ENCODE assay signal across 10 mouse cellular contexts in the genomic region with DNA sequence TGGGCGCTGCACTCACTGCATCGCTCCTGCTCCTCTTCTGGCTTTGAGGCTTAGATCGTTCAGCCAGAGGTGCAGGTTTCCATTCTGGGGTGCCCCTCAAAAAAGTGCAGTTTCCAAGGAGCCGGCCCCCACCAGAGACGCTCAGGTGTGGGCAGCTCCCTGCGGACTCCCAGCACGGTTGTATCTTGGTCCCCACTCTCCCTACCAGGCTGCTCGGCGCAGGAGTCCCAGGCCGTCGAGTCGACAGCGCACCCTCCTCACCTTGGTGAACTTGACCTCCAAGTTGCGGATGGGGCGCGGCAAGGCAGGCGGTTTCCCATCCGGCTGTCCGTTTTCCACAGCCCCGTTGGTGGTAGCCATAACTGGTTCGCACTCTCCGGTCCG. TPM values are rescaled to one million over a fixed set of nuclear protein-coding genes. Genes with fewer than 3 reads are reported as not detected.
A peak's percentile ranks its signal among the peaks of the same experiment; 100 is the strongest.
DNase-seq lines count a peak whose midpoint lies in the region; ATAC-seq and TF ChIP-seq lines count a peak whose summit lies in the region.
"Had no signal": no experiment of that assay in that cellular context is flagged by ENCODE, and none has a peak within 500 bp of the region (broad histone marks: within the 10 kb centered on the region; RNA-seq: fewer than 3 reads in every experiment).

No protein-coding gene starts in this region.

- peaks cover 60% of the 10 kb centered on the region for H3K27me3 ChIP-seq in heart, embryonic 12.5 days (replicated peaks)
- peaks cover 69% of the 10 kb centered on the region for H3K27me3 ChIP-seq in CH12.LX (replicated peaks)
- H3K27me3 ChIP-seq in forebrain, postnatal 0 days (ENCODE audit: insufficient read depth, low read length): peaks cover 37% of the 10 kb centered on the region
- H3K27me3 ChIP-seq in liver, embryonic 16.5 days (ENCODE audit: control insufficient read depth, insufficient read depth, low read depth, low read length): peaks cover 45% of the 10 kb centered on the region

- no peak for TF ChIP-seq RAD21 in CH12.LX (IDR thresholded peaks at IDR 0.05; ENCODE audit: low read depth, low read length)

- no peaks in the 10 kb centered on the region for H3K79me2 ChIP-seq in CH12.LX (replicated peaks; ENCODE audit: control insufficient read depth, extremely low read depth, insufficient read depth, poor library complexity, severe bottlenecking)

- ATAC-seq in heart, embryonic 12.5 days (ENCODE audit: insufficient number of reproducible peaks, low FRiP score): peak; percentile 17; the same call in 1 of the 2 replicates
- ATAC-seq in forebrain, postnatal 0 days: no peak
- ATAC-seq in liver, embryonic 16.5 days (ENCODE audit: low read depth): no peak

- intact Hi-C loops in heart, postnatal 25 days (cut with DNase I): no loop called here

- TF ChIP-seq POLR2A in CH12.LX (IDR thresholded peaks at IDR 0.05; ENCODE audit: low read depth, low read length): no peak

- TF ChIP-seq CTCF in CH12.LX (conservative IDR thresholded peaks at IDR 0.05 in 1 of 2, IDR thresholded peaks at IDR 0.05 in 1 of 2; ENCODE audit: low read depth in 2 of 2, low read length in 2 of 2): no peak
- no peak for TF ChIP-seq CTCF in forebrain, postnatal 0 days (IDR thresholded peaks at IDR 0.05; ENCODE audit: low read depth)

- DNase-seq in heart, postnatal 25 days (ENCODE audit: low spot score): no peak
- DNase-seq in CH12.LX (ENCODE audit: extremely low read depth): no peak
- no peak for DNase-seq in forebrain, postnatal 0 days
- no peak for DNase-seq in T-cell, adult 2 months (ENCODE audit: low spot score)
- DNase-seq in adrenal gland, adult 8-10 months: no peak
- no peak for DNase-seq in right cerebral cortex, postnatal 36 days (ENCODE audit: low spot score in 2 of 2)

- H3K4me3 ChIP-seq in heart, embryonic 12.5 days: peak overlapping the region; percentile 57
- H3K4me3 ChIP-seq in CH12.LX (replicated peaks in 1 of 3; ENCODE audit: low read depth in 2 of 3, low read length in 2 of 3, poor library complexity in 1 of 3): peak overlapping the region in 1 of 3 experiments; percentile 21
- peak overlapping the region; percentile 45 for H3K4me3 ChIP-seq in forebrain, postnatal 0 days (ENCODE audit: low read depth, low read length)
- H3K4me3 ChIP-seq in liver, embryonic 16.5 days (ENCODE audit: low read depth, low read length): peak overlapping the region; percentile 33

- dilution Hi-C loops in CH12.LX (cut with MboI; ENCODE audit: extremely low pct_ligation_motif_present, extremely low pct_unique_long_range_greater_than_20kb, low sequenced_read_pairs): no loop called here

- peak overlapping the region; percentile 93 for H3K4me2 ChIP-seq in heart, embryonic 12.5 days
- peak overlapping the region; percentile 83 for H3K4me2 ChIP-seq in CH12.LX (ENCODE audit: insufficient read depth, low read depth, poor library complexity, severe bottlenecking)
- peak overlapping the region; percentile 98 for H3K4me2 ChIP-seq in forebrain, postnatal 0 days (ENCODE audit: low read depth)
- peak overlapping the region; percentile 48 for H3K4me2 ChIP-seq in liver, embryonic 16.5 days (ENCODE audit: low read depth, low read length)

- no peak for TF ChIP-seq EP300 in CH12.LX (IDR thresholded peaks at IDR 0.05; ENCODE audit: low read length)

- in situ Hi-C loops in CH12.LX (cut with MboI; ENCODE audit: low pct_ligation_motif_present, low pct_unique_long_range_greater_than_20kb, low sequenced_read_pairs): loop anchor here (25.0 kb wide), 1 partner anchor 1210 kb away; the partner anchor contains the start of genes Lrrc28 and Ttc23

- no peaks in the 10 kb centered on the region for H3K36me3 ChIP-seq in heart, embryonic 12.5 days
- H3K36me3 ChIP-seq in CH12.LX (replicated peaks in 1 of 2; ENCODE audit: control insufficient read depth in 1 of 2, insufficient read depth in 1 of 2, low read length in 1 of 2): no peaks in the 10 kb centered on the region
- no peaks in the 10 kb centered on the region for H3K36me3 ChIP-seq in forebrain, postnatal 0 days (ENCODE audit: insufficient read depth)
- H3K36me3 ChIP-seq in liver, embryonic 16.5 days (ENCODE audit: control insufficient read depth, insufficient read depth): no peaks in the 10 kb centered on the region

- H3K9ac ChIP-seq in heart, embryonic 12.5 days: peak overlapping the region; percentile 56; the same call in 1 of the 2 replicates
- no peak overlapping the region for H3K9ac ChIP-seq in CH12.LX (ENCODE audit: insufficient read depth, low read depth)
- peak overlapping the region; percentile 48 for H3K9ac ChIP-seq in forebrain, postnatal 0 days
- H3K9ac ChIP-seq in liver, embryonic 16.5 days (ENCODE audit: low read depth, low read length): no peak overlapping the region

- no peaks in the 10 kb centered on the region for H3K9me3 ChIP-seq in heart, embryonic 12.5 days (replicated peaks)
- H3K9me3 ChIP-seq in CH12.LX (replicated peaks; ENCODE audit: low read length): no peaks in the 10 kb centered on the region
- H3K9me3 ChIP-seq in forebrain, postnatal 0 days (ENCODE audit: low read length): no peaks in the 10 kb centered on the region
- no peaks in the 10 kb centered on the region for H3K9me3 ChIP-seq in liver, embryonic 16.5 days (replicated peaks; ENCODE audit: control insufficient read depth, low read length)

- under 1% methylated on average over 23 of the region's 23 CpGs for WGBS in heart, embryonic 12.5 days
- under 1% methylated on average over 23 of the region's 23 CpGs for WGBS in forebrain, postnatal 0 days
- whole genome bisulfite sequencing in liver, embryonic 16.5 days (ENCODE audit: insufficient replicate concordance): 2% methylated on average over 23 of the region's 23 CpGs

- no peak overlapping the region for H3K27ac ChIP-seq in heart, embryonic 12.5 days (ENCODE audit: poor library complexity, severe bottlenecking)
- H3K27ac ChIP-seq in CH12.LX (ENCODE audit: insufficient read depth, low read depth): no peak overlapping the region
- no peak overlapping the region for H3K27ac ChIP-seq in forebrain, postnatal 0 days (ENCODE audit: low read depth, low read length)
- no peak overlapping the region for H3K27ac ChIP-seq in liver, embryonic 16.5 days (ENCODE audit: low read length)

- H3K4me1 ChIP-seq in heart, embryonic 12.5 days (replicated peaks): peaks cover 11% of the 10 kb centered on the region
- H3K4me1 ChIP-seq in CH12.LX (ENCODE audit: control insufficient read depth in 1 of 2, insufficient read depth in 2 of 2): no peaks in the 10 kb centered on the region
- H3K4me1 ChIP-seq in forebrain, postnatal 0 days (ENCODE audit: insufficient read depth): peaks cover 4% of the 10 kb centered on the region
- H3K4me1 ChIP-seq in liver, embryonic 16.5 days (ENCODE audit: control insufficient read depth, low read depth, low read length): no peaks in the 10 kb centered on the region

TF ChIP-seq in CH12.LX, 34 proteins besides CTCF, POLR2A, EP300 and RAD21:
- TF ChIP-seq TCF12 (IDR thresholded peaks at IDR 0.05; ENCODE audit: low read depth, low read length) (no peak), USF1 (IDR thresholded peaks at IDR 0.05; ENCODE audit: low read depth, low read length) (no peak), E2F4 (IDR thresholded peaks at IDR 0.05; ENCODE audit: insufficient replicate concordance, low read depth, low read length) (no peak), HCFC1 (IDR thresholded peaks at IDR 0.05; ENCODE audit: low read depth, low read length) (no peak), SMC3 (IDR thresholded peaks at IDR 0.05; ENCODE audit: low read depth, low read length) (no peak), KAT2A (IDR thresholded peaks at IDR 0.05; ENCODE audit: insufficient replicate concordance, low read length) (no peak), MXI1 (IDR thresholded peaks at IDR 0.05; ENCODE audit: low read depth, low read length) (no peak), NELFE (IDR thresholded peaks at IDR 0.05; ENCODE audit: low read depth, low read length) (no peak), MAFK (IDR thresholded peaks at IDR 0.05; ENCODE audit: insufficient replicate concordance, low read length) (no peak), ELF1 (IDR thresholded peaks at IDR 0.05; ENCODE audit: low read depth, low read length) (no peak), TBP (conservative IDR thresholded peaks at IDR 0.05; ENCODE audit: low read depth, low read length) (no peak), ZKSCAN1 (IDR thresholded peaks at IDR 0.05; ENCODE audit: borderline replicate concordance, low read depth, low read length) (no peak), SIN3A (IDR thresholded peaks at IDR 0.05; ENCODE audit: low read length) (no peak), PAX5 (IDR thresholded peaks at IDR 0.05; ENCODE audit: low read length) (no peak), MAZ (IDR thresholded peaks at IDR 0.05; ENCODE audit: low read depth, low read length) (no peak)

RNA-seq across cellular contexts. Expression of gene Aldh1a3, which starts 0.3 kb away (rescaled TPM):
- 0.69 and 0.74 TPM in 2 replicates for polyA plus RNA-seq in heart, embryonic 12.5 days (2016; fragmentation: Nextera tagmentation; extraction: Ambion mirVana)
- total RNA-seq in heart, postnatal 25 days (2021): 1 to 10 TPM in 1 of 2 experiments, under 1 TPM in 1; 0.87 to 1.2 TPM
- 1.0 and 6.2 TPM in 2 replicates for total RNA-seq in CH12.LX (2012; rRNA removed)
- 0.35 TPM in 1 of 2 replicates, not detected in the other for total RNA-seq in CH12.LX (2014; rRNA removed)
- 3.2 and 4.6 TPM in 2 replicates for polyA plus RNA-seq in CH12.LX (2012; ENCODE audit: insufficient read length, low read depth)
- total RNA-seq in forebrain, postnatal 0 days (2014; rRNA removed): 2.8 and 4.0 TPM in 2 replicates
- polyA plus RNA-seq in forebrain, postnatal 0 days (2015; fragmentation: Nextera tagmentation; extraction: Ambion mirVana): 3.2 and 3.3 TPM in 2 replicates
- polyA plus RNA-seq in liver, embryonic 16.5 days (2015; fragmentation: Nextera tagmentation; extraction: Ambion mirVana): 0.73 and 0.78 TPM in 2 replicates
- 10 to 100 TPM; 17.9 to 26.2 (median 22.4) TPM for total RNA-seq in adrenal gland, adult 8-10 months (2022)
- total RNA-seq: hematopoietic stem cell, adult 5-6 weeks; neutrophil, adult 5-6 weeks had no signal

RNA-seq across cellular contexts. Expression of gene Lrrk1, which starts 38.9 kb away (rescaled TPM):
- 9.1 and 9.8 TPM in 2 replicates for polyA plus RNA-seq in heart, embryonic 12.5 days (2016; fragmentation: Nextera tagmentation; extraction: Ambion mirVana)
- total RNA-seq in heart, postnatal 25 days (2021): 10 to 100 TPM in 1 of 2 experiments, 1 to 10 TPM in 1; 9.9 to 10.5 TPM
- total RNA-seq in CH12.LX (2012; rRNA removed): 13.6 and 15.1 TPM in 2 replicates
- total RNA-seq in CH12.LX (2014; rRNA removed): 5.0 and 5.9 TPM in 2 replicates
- polyA plus RNA-seq in CH12.LX (2012; ENCODE audit: insufficient read length, low read depth): 14.5 and 16.9 TPM in 2 replicates
- 3.1 and 3.3 TPM in 2 replicates for total RNA-seq in forebrain, postnatal 0 days (2014; rRNA removed)
- polyA plus RNA-seq in forebrain, postnatal 0 days (2015; fragmentation: Nextera tagmentation; extraction: Ambion mirVana): 1.3 and 2.2 TPM in 2 replicates
- polyA plus RNA-seq in liver, embryonic 16.5 days (2015; fragmentation: Nextera tagmentation; extraction: Ambion mirVana): 5.0 and 6.7 TPM in 2 replicates
- 10 to 100 TPM; 15.9 to 27.3 (median 21.8) TPM for total RNA-seq in adrenal gland, adult 8-10 months (2022)

Comparison
In these comparisons a context has a peak if more than half of its experiments do, and no peak if none do; other contexts are left out.
1. H3K4me2 ChIP-seq: peak in every context shown above with its lines; median percentile 98 in forebrain, postnatal 0 days; 93 in heart, embryonic 12.5 days; 83 in CH12.LX; 48 in liver, embryonic 16.5 days.
2. H3K9ac ChIP-seq: peak in heart, embryonic 12.5 days (single experiment) and forebrain, postnatal 0 days (single experiment); none in CH12.LX (single experiment) and liver, embryonic 16.5 days (single experiment).